Mouse (Mus musculus): ENCODE measurements around the gene Pdia3. TPM values are rescaled to one million over a fixed set of nuclear protein-coding genes. Genes with fewer than 3 reads are reported as not detected.
A peak's percentile ranks its signal among the peaks of the same experiment; 100 is the strongest.
"Not testable (repeated sequence)": the region's sequence is repeated elsewhere in the genome, so short reads cannot be mapped to it uniquely, and the experiment has no call there.

The Pdia3 gene
- polyA plus RNA-seq, 1 experiment from 2014 or later = 576 TPM

DNA sequence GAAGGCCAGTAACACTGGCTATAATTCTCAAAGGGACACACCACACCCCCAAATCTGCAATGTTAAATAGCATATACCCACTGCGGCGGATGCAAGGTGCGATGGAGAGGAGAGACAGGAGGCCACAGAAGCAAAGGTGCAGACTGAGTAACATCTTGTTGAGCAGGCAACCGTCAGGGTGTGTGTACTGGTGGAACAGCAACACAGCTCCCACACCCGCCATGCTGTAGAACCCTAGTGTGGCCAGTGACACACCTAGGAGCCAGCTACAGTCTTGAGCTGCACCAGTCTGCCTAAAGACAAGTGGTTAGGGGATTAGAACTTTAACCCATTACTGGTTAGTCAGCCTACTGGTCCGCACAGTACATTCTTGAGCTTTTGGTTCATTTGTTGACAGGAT lies 40.3 kb downstream of the Pdia3 start:
- Histone ChIP-seq H3K9ac (ENCODE audit: low read depth, low read length) (no peak overlapping the region), H3K4me3 (ENCODE audit: low read depth, low read length) (no peak overlapping the region), H3K27me3 (replicated peaks; ENCODE audit: control insufficient read depth, insufficient read depth, low read length) (no peaks in the 10 kb centered on the region), H3K27ac (replicated peaks; ENCODE audit: low read depth, low read length) (no peak overlapping the region), H3K4me2 (ENCODE audit: low read depth, low read length) (no peak overlapping the region), H3K36me3 (ENCODE audit: control insufficient read depth, insufficient read depth, low read length) (peaks cover 41% of the 10 kb centered on the region), H3K4me1 (ENCODE audit: control insufficient read depth, insufficient read depth, low read length) (peaks cover 15% of the 10 kb centered on the region; the same call in 1 of the 2 replicates), H3K9me3 (ENCODE audit: control insufficient read depth, low read length) (no peaks in the 10 kb centered on the region)
- DNase-seq (ENCODE audit: low spot score) = no peak
- ATAC-seq (ENCODE audit: low read depth) = no peak
- WGBS = 88% methylated on average over 6 of the region's 6 CpGs

DNA sequence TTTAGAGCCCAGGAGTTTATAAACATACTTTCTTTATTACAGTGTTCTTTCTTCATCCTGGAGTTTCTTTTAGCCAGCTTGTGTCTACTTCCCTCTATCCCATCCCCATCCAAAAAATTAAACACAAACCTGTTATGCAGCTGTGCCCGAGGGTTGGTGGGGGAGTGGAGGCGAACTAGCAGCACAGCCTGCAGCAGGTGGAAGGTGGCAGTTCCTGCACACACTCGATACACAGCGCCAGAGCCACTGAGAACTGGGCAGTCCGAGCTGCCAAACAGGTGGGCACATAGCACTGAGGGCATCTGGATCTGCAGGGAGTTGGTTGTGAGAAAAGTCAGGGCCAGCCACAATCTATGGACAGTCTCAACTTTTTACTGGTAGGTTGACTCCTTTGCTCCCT lies 42.0 kb downstream of the Pdia3 start:
- Histone ChIP-seq H3K27me3 (replicated peaks; ENCODE audit: control insufficient read depth, insufficient read depth, low read length) (no peaks in the 10 kb centered on the region), H3K9me3 (ENCODE audit: control insufficient read depth, low read length) (no peaks in the 10 kb centered on the region), H3K27ac (replicated peaks; ENCODE audit: low read depth, low read length) (no peak overlapping the region), H3K4me2 (ENCODE audit: low read depth, low read length) (no peak overlapping the region), H3K4me3 (ENCODE audit: low read depth, low read length) (no peak overlapping the region), H3K4me1 (ENCODE audit: control insufficient read depth, insufficient read depth, low read length) (peaks cover 15% of the 10 kb centered on the region; the same call in 1 of the 2 replicates), H3K9ac (ENCODE audit: low read depth, low read length) (no peak overlapping the region), H3K36me3 (ENCODE audit: control insufficient read depth, insufficient read depth, low read length) (peaks cover 57% of the 10 kb centered on the region)
- ATAC-seq (ENCODE audit: low read depth) (no peak), DNase-seq (ENCODE audit: low spot score) (no peak)
- WGBS = 73% methylated on average over 5 of the region's 5 CpGs

DNA sequence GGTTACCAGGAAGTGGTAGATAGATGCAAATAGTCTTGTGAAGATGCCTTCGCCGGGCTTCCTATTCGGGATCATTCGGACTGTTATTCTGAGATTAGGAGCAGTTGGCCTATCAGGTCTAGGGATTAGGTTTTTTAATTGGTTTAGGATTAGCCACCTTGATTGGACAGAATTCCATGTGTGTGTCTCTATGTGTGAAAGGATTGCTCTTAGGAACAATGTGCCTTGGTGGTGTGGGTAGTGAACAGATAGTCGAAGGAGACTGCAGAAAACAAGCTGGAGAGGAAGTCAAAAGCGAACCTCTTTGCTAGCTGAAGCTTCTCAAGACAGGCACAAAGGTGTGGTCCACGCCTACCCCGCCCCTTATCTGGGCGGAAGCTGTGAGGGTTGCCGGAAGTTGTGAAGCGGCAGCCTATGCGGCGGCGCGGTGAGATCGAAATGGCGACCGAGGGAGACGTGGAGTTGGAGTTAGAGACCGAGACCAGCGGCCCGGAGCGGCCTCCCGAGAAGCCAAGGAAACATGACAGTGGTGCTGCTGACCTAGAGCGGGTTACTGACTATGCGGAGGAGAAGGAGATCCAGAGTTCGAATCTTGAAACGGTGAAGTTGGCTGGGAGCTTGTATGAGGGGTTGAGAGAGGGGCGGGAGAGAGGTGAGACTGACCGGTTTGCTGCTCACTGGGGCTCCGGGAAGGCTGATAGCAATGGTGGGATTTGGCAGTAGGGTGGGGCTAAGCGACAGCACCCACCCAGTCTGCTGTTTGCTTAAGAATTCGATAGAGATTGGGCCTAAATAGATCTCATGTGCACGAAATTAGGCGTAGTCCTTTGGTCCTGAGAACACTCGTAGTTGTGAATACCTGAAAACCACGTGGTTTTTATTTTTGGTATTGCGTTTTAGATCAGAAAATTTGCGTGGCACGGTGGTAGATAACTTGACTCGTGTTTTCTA lies 43.4 kb downstream of the Pdia3 start, which contains the start of gene Serinc4:
Serinc4 (minus strand) TSS at position 90 of the 951 bp plus-strand sequence.
- WGBS = 4% methylated on average over 41 of the region's 41 CpGs
- Histone ChIP-seq H3K27ac (replicated peaks; ENCODE audit: low read depth, low read length) (peak within 1 kb of the TSS; percentile 78), H3K4me1 (ENCODE audit: control insufficient read depth, insufficient read depth, low read length) (peaks cover 11% of the 10 kb centered on the region; the same call in 1 of the 2 replicates), H3K36me3 (ENCODE audit: control insufficient read depth, insufficient read depth, low read length) (peaks cover 52% of the 10 kb centered on the region), H3K4me2 (ENCODE audit: low read depth, low read length) (peak within 1 kb of the TSS; percentile 61), H3K9ac (ENCODE audit: low read depth, low read length) (peak within 1 kb of the TSS; percentile 71), H3K9me3 (ENCODE audit: control insufficient read depth, low read length) (no peaks in the 10 kb centered on the region), H3K4me3 (ENCODE audit: low read depth, low read length) (peak within 1 kb of the TSS; percentile 64), H3K27me3 (replicated peaks; ENCODE audit: control insufficient read depth, insufficient read depth, low read length) (no peaks in the 10 kb centered on the region)
- ATAC-seq (ENCODE audit: low read depth) = peak; percentile 94
- peak; percentile 95 for DNase-seq (ENCODE audit: low spot score)

DNA sequence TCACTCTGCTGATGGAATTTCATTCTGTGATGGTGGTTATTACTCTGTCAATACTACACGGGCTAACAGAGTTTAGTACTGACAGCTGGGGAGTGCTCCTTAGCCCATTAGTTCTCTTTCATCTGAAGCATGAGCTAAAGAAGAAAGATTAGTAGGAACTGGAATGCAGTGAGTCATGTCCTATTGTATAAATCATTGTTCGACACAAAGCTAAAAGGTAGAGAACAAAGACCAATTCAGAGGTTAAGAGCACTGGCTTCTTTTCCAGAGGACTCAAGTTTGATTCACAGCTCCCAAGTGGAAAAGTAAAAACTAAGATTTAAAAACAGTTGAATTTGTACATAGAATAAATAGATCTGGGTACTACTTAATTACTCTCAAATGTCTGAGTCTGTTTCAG lies 46.5 kb downstream of the Pdia3 start:
- H3K9me3 ChIP-seq (ENCODE audit: control insufficient read depth, low read length) = no peaks in the 10 kb centered on the region
- no peak overlapping the region for H3K9ac ChIP-seq (ENCODE audit: low read depth, low read length)
- ATAC-seq (ENCODE audit: low read depth) = no peak
- H3K27me3 ChIP-seq (replicated peaks; ENCODE audit: control insufficient read depth, insufficient read depth, low read length) = no peaks in the 10 kb centered on the region
- DNase-seq (ENCODE audit: low spot score) = no peak
- H3K36me3 ChIP-seq (ENCODE audit: control insufficient read depth, insufficient read depth, low read length) = peaks cover 31% of the 10 kb centered on the region
- no peak overlapping the region for H3K4me2 ChIP-seq (ENCODE audit: low read depth, low read length)
- no peak overlapping the region for H3K4me3 ChIP-seq (ENCODE audit: low read depth, low read length)
- H3K4me1 ChIP-seq (ENCODE audit: control insufficient read depth, insufficient read depth, low read length) = peaks cover 11% of the 10 kb centered on the region; the same call in 1 of the 2 replicates
- H3K27ac ChIP-seq (replicated peaks; ENCODE audit: low read depth, low read length) = no peak overlapping the region
- 75% methylated on average over 2 of the region's 2 CpGs for WGBS

DNA sequence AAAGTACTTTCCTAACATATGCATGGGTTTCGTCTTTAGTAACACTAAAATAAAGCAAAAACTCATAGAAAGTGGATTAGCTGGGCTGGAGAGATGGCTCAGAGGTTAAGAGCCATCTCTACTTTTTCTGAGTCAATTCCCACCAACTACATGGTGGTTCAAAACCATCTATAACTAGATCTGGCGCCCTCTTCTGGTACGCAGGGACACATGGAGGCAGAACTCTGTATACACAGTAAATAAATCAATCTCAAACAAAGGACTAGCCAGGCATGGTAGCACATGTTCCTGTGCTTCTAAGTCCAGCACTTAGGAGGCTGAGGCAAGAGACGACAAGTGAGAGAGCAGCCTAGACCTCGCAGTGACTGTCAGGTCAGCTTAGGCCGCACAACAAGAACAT lies 55.4 kb downstream of the Pdia3 start:
- WGBS = 70% methylated on average over 2 of the region's 6 CpGs
- not testable (repeated sequence) for H3K27ac ChIP-seq (replicated peaks; ENCODE audit: low read depth, low read length); H3K9me3 ChIP-seq (ENCODE audit: control insufficient read depth, low read length); H3K9ac ChIP-seq (ENCODE audit: low read depth, low read length); H3K36me3 ChIP-seq (ENCODE audit: control insufficient read depth, insufficient read depth, low read length); H3K4me3 ChIP-seq (ENCODE audit: low read depth, low read length); DNase-seq (ENCODE audit: low spot score); H3K4me2 ChIP-seq (ENCODE audit: low read depth, low read length); ATAC-seq (ENCODE audit: low read depth); H3K4me1 ChIP-seq (ENCODE audit: control insufficient read depth, insufficient read depth, low read length); H3K27me3 ChIP-seq (replicated peaks; ENCODE audit: control insufficient read depth, insufficient read depth, low read length)

DNA sequence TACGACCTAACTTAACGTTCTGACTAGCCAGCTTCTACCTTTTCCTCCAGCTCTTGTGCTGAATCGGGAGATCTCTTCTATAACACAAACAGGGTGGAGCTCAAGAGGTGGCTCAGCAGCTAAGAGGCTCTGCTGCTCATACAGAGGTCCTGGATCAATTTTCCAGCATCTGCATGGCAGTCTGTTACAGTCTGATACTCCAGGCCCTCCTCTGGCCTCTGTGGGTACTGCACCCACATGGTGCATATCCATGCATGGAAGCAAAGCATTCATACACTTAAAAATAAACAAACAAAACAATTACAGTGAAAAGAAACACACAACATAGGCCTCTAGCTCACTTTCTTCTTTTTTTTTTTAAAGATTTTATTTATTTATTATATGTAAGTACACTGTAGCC lies 59.2 kb downstream of the Pdia3 start:
- not testable (repeated sequence) for H3K9ac ChIP-seq (ENCODE audit: low read depth, low read length); H3K4me3 ChIP-seq (ENCODE audit: low read depth, low read length); H3K27me3 ChIP-seq (replicated peaks; ENCODE audit: control insufficient read depth, insufficient read depth, low read length); H3K27ac ChIP-seq (replicated peaks; ENCODE audit: low read depth, low read length); H3K9me3 ChIP-seq (ENCODE audit: control insufficient read depth, low read length); H3K4me1 ChIP-seq (ENCODE audit: control insufficient read depth, insufficient read depth, low read length); ATAC-seq (ENCODE audit: low read depth); H3K4me2 ChIP-seq (ENCODE audit: low read depth, low read length); H3K36me3 ChIP-seq (ENCODE audit: control insufficient read depth, insufficient read depth, low read length); DNase-seq (ENCODE audit: low spot score)
- WGBS = 92% methylated on average over 3 of the region's 3 CpGs

DNA sequence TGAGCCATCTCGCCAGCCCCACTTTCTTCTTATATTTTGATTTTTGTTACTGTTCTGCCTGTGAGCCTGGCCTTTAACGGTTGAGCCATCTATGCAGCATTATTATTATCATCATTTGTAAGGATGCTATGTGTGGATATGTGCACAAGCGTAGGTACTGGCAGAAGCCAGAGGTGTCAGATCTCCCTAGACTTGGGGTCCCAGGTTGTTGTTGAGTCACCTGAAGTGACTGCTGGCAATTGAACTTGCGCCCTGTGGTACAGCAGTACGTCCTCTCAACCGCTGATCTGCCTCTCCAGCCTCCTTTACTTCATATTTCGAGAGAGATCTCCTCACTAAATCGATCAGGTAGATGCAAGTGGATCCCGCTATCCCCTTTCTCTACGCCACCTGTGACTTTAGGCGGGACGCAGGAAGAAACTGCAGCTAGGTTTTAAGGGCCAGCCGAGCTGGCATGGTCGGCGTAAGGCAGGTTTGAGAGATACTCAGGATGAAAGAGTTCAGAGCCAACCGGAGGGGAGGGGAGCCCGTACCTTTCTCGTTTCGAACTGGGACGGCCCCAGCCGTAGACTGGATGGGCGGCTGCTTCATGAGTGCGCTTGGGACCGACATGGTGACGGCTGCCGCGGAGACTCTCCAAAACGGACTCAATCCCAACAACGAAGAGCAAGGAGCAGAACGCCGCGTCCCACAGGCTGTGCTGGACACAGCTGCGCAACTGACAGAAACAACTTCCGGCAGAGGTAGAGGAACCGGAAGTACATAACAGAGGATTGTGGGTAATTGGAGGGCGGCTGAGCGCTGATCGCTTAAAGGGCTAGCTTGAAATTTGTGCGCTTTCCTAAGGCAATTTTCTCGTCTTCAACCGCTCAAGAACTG lies 60.0 kb downstream of the Pdia3 start, which contains the start of gene Mfap1b:
Mfap1b (minus strand) TSS at position 767 of the 879 bp plus-strand sequence.
- H3K27ac ChIP-seq (replicated peaks; ENCODE audit: low read depth, low read length) = 0 out of 2 replicates have a peak within 1 kb of the TSS, but pooled peaks have one; percentile 44
- not testable (repeated sequence) for H3K27me3 ChIP-seq (replicated peaks; ENCODE audit: control insufficient read depth, insufficient read depth, low read length); H3K36me3 ChIP-seq (ENCODE audit: control insufficient read depth, insufficient read depth, low read length); H3K4me1 ChIP-seq (ENCODE audit: control insufficient read depth, insufficient read depth, low read length); H3K9me3 ChIP-seq (ENCODE audit: control insufficient read depth, low read length)
- peak; percentile 94 for ATAC-seq (ENCODE audit: low read depth)
- DNase-seq (ENCODE audit: low spot score) = peak; percentile 96
- 4% methylated on average over 32 of the region's 41 CpGs for WGBS
- H3K9ac ChIP-seq (ENCODE audit: low read depth, low read length) = peak within 1 kb of the TSS; percentile 70
- H3K4me3 ChIP-seq (ENCODE audit: low read depth, low read length) = peak within 1 kb of the TSS; percentile 62
- H3K4me2 ChIP-seq (ENCODE audit: low read depth, low read length) = peak within 1 kb of the TSS; percentile 62

DNA sequence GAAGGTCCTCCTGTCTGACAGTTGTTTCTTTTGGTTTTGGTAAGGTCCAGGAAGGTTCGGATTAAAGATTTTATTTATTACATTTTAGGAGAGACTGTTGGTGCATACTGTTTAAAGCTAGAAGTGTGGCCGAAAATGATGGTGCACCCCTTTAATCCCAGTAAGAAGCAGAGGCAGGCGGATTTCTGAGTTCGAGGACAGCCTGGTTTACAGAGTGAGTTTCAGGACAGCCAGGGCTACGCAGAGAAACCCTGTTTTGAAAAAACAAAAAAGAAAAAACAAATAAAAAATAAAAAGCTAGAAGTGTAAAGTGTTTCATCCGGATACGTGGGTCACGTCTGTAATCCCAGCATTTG lies 60.6 kb downstream of the Pdia3 start:
- ATAC-seq (ENCODE audit: low read depth) = peak; percentile 35; the same call in 1 of the 2 replicates
- 37% methylated on average over 8 of the region's 8 CpGs for WGBS
- H3K9ac ChIP-seq (ENCODE audit: low read depth, low read length) = peak overlapping the region; percentile 70; the same call in 1 of the 2 replicates
- no peak for DNase-seq (ENCODE audit: low spot score)
- no peaks in the 10 kb centered on the region for H3K27me3 ChIP-seq (replicated peaks; ENCODE audit: control insufficient read depth, insufficient read depth, low read length)
- H3K9me3 ChIP-seq (ENCODE audit: control insufficient read depth, low read length) = no peaks in the 10 kb centered on the region
- H3K4me2 ChIP-seq (ENCODE audit: low read depth, low read length) = peak overlapping the region; percentile 62
- H3K4me1 ChIP-seq (ENCODE audit: control insufficient read depth, insufficient read depth, low read length) = peaks cover 6% of the 10 kb centered on the region; the same call in 1 of the 2 replicates
- no peaks in the 10 kb centered on the region for H3K36me3 ChIP-seq (ENCODE audit: control insufficient read depth, insufficient read depth, low read length)
- peak overlapping the region; percentile 62 for H3K4me3 ChIP-seq (ENCODE audit: low read depth, low read length)
- 0 out of 2 replicates have a peak overlapping the region, but pooled peaks have one; percentile 44 for H3K27ac ChIP-seq (replicated peaks; ENCODE audit: low read depth, low read length)

Data from embryonic facial prominence, embryonic 14.5 days (tissue).